Mouse (Mus musculus) myocyte (in vitro differentiated cells): ENCODE measurements around the gene Dnajc24. TPM values are rescaled to one million over a fixed set of nuclear protein-coding genes. Genes with fewer than 3 reads are reported as not detected.

Experiments
- H3K27me3 ChIP-seq: one replicate; pipeline ENCODE4 v1.6.1; 2011; ENCODE audit not compliant: control insufficient read depth, insufficient read depth, insufficient read length
- H3K36me3 ChIP-seq: one replicate; pipeline ENCODE4 v1.6.1; 2011; ENCODE audit not compliant: control insufficient read depth, insufficient read depth
- H3K4me2 ChIP-seq: one replicate; pipeline ENCODE4 v1.6.1; 2011; ENCODE audit warnings: low read depth, control low read depth
- H3K4me3 ChIP-seq: one replicate; pipeline ENCODE4 v1.5.1; 2011; ENCODE audit warnings: mild to moderate bottlenecking, control low read depth, moderate library complexity
- H3K79me2 ChIP-seq: one replicate; pipeline ENCODE4 v1.6.1; 2011; ENCODE audit not compliant: control insufficient read depth, insufficient read depth
- H3ac ChIP-seq: one replicate; pipeline ENCODE4 v1.6.1; 2011; ENCODE audit not compliant: control insufficient read depth, insufficient read length
- CEBPB ChIP-seq: IDR thresholded peaks from 2 replicates; pipeline ENCODE4 v1.6.1; 2011; ENCODE audit warnings: mild to moderate bottlenecking, moderate library complexity; ENCODE audit not compliant: poor library complexity, insufficient read depth, severe bottlenecking
- E2F4 ChIP-seq: IDR thresholded peaks from one replicate; pipeline ENCODE4 v1.6.1; 2011; ENCODE audit warnings: mild to moderate bottlenecking, control low read depth, moderate library complexity; ENCODE audit not compliant: insufficient read depth
- MAX ChIP-seq: IDR thresholded peaks from one replicate; pipeline ENCODE4 v1.6.1; 2011; ENCODE audit warnings: low read depth, mild to moderate bottlenecking, control low read depth
- MYOD1 ChIP-seq, 3 experiments: IDR thresholded peaks; one replicate each; pipeline ENCODE4 v1.6.1; 2011; ENCODE audit warnings: control low read depth in 2 of 3, low read depth in 2 of 3, mild to moderate bottlenecking in 2 of 3, moderate library complexity in 1 of 3; ENCODE audit not compliant: insufficient read length in 2 of 3, control insufficient read depth in 1 of 3
- MYOG ChIP-seq, 3 experiments: IDR thresholded peaks; one replicate each; pipeline ENCODE4 v1.6.1; 2011; ENCODE audit warnings: control low read depth in 2 of 3, low read depth in 2 of 3, mild to moderate bottlenecking in 2 of 3; ENCODE audit not compliant: insufficient read length in 2 of 3, control insufficient read depth in 1 of 3, insufficient read depth in 1 of 3
- POLR2A ChIP-seq: IDR thresholded peaks from one replicate; pipeline ENCODE4 v1.6.1; 2011; ENCODE audit warnings: low read depth, mild to moderate bottlenecking, control low read depth, moderate library complexity; ENCODE audit not compliant: insufficient read length
- POLR2AphosphoS2 ChIP-seq: IDR thresholded peaks from one replicate; pipeline ENCODE4 v1.6.1; 2011; ENCODE audit warnings: low read depth, control low read depth; ENCODE audit not compliant: insufficient read length
- REST ChIP-seq: IDR thresholded peaks from one replicate; pipeline ENCODE4 v1.6.1; 2011; ENCODE audit warnings: mild to moderate bottlenecking, control low read depth, moderate library complexity; ENCODE audit not compliant: insufficient read depth, insufficient read length
- SRF ChIP-seq: IDR thresholded peaks from one replicate; pipeline ENCODE4 v1.6.1; 2011; ENCODE audit warnings: low read depth; ENCODE audit not compliant: control insufficient read depth, insufficient read length
- TCF12 ChIP-seq: IDR thresholded peaks from one replicate; pipeline ENCODE4 v1.6.1; 2011; ENCODE audit warnings: mild to moderate bottlenecking, control low read depth; ENCODE audit not compliant: poor library complexity, insufficient read depth, severe bottlenecking
- TCF3 ChIP-seq: IDR thresholded peaks from one replicate; pipeline ENCODE4 v1.6.1; 2011; ENCODE audit warnings: low read depth, control low read depth; ENCODE audit not compliant: insufficient read length
- USF1 ChIP-seq: IDR thresholded peaks from one replicate; pipeline ENCODE4 v1.6.1; 2011; ENCODE audit warnings: low read depth, mild to moderate bottlenecking, control low read depth, moderate library complexity
- polyA plus RNA-seq: library from polyadenylated mRNA; unstranded; fragments of >200 nt; fragmentation: generic; extraction: Trizol; gene quantifications from one replicate; pipeline ENCODE4 v1.2.1, GENCODE M21; 2012; ENCODE audit warnings: missing spikeins

The Dnajc24 gene
- polyA plus RNA-seq, 1 experiment: 15.3 TPM

- H3ac ChIP-seq: no peak overlapping the region
- no peak overlapping the region for H3K4me2 ChIP-seq
- H3K4me3 ChIP-seq: no peak overlapping the region
- H3K79me2 ChIP-seq: no peaks in the 10 kb centered on the region
- peaks cover 7% of the 10 kb centered on the region for H3K36me3 ChIP-seq
- TF ChIP-seq CEBPB: no peak
- TF ChIP-seq POLR2A: no peak
- TF ChIP-seq REST: no peak
- TF ChIP-seq USF1: no peak
- no peak for TF ChIP-seq MAX
- no peak for TF ChIP-seq TCF12
- TF ChIP-seq POLR2AphosphoS2: no peak
- no peak for TF ChIP-seq TCF3
- no peak for TF ChIP-seq MYOG (IDR thresholded peaks at IDR 0.05; ENCODE audit: control insufficient read depth in 1 of 3, insufficient read depth in 1 of 3, insufficient read length in 2 of 3, low read depth in 2 of 3)
- no peak for TF ChIP-seq E2F4
- no peak for TF ChIP-seq MYOD1 (IDR thresholded peaks at IDR 0.05; ENCODE audit: control insufficient read depth in 1 of 3, insufficient read length in 2 of 3, low read depth in 2 of 3)
- no peak for TF ChIP-seq SRF
- H3K27me3 ChIP-seq: no peaks in the 10 kb centered on the region
These were observed 29.4 kb downstream of the Dnajc24 start for GRCm38 (mm10) chr2:105973941-105974340.

DNA sequence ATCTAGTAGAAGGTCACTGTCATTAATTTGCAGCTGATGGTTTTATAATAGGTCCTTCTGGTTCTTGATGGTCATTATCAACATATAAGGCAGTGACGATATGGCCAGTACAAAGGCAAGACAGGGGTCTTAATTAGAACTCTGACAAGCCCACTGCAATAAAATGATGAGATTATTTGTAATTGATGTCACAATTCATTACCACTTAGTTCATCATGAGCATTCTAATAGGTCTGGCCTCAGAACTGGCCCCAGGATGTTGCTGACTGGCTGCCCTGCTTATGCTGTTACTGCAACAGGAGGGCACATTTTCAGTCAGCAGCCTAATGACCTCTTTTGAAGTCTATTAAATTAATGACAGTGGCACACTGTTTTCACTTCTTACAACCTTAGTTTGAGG is 39.9 kb downstream of the Dnajc24 start:
- no peak overlapping the region for H3K4me3 ChIP-seq
- TF ChIP-seq TCF12 (no peak), POLR2A (no peak)
- H3K36me3 ChIP-seq: peaks cover 26% of the 10 kb centered on the region
- no peak overlapping the region for H3K4me2 ChIP-seq
- no peaks in the 10 kb centered on the region for H3K27me3 ChIP-seq
- no peak overlapping the region for H3ac ChIP-seq
- H3K79me2 ChIP-seq: no peaks in the 10 kb centered on the region

- Histone ChIP-seq H3ac (no peak overlapping the region), H3K79me2 (no peaks in the 10 kb centered on the region), H3K36me3 (peaks cover 3% of the 10 kb centered on the region), H3K4me3 (no peak overlapping the region), H3K27me3 (no peaks in the 10 kb centered on the region), H3K4me2 (no peak overlapping the region)
- no peak for TF ChIP-seq POLR2A
- no peak for TF ChIP-seq E2F4
- TF ChIP-seq MYOD1 (IDR thresholded peaks at IDR 0.05; ENCODE audit: control insufficient read depth in 1 of 3, insufficient read length in 2 of 3, low read depth in 2 of 3): no peak
- no peak for TF ChIP-seq MYOG (IDR thresholded peaks at IDR 0.05; ENCODE audit: control insufficient read depth in 1 of 3, insufficient read depth in 1 of 3, insufficient read length in 2 of 3, low read depth in 2 of 3)
- TF ChIP-seq SRF: no peak
- TF ChIP-seq REST: no peak
- TF ChIP-seq CEBPB: no peak
- TF ChIP-seq MAX: no peak
- no peak for TF ChIP-seq USF1
- no peak for TF ChIP-seq TCF12
- TF ChIP-seq TCF3: no peak
- TF ChIP-seq POLR2AphosphoS2: no peak
These were observed 49.5 kb downstream of the Dnajc24 start for GRCm38 (mm10) chr2:105953862-105954261.

- Histone ChIP-seq H3K79me2 (no peaks in the 10 kb centered on the region), H3K36me3 (no peaks in the 10 kb centered on the region), H3K4me3 (no peak overlapping the region), H3K27me3 (no peaks in the 10 kb centered on the region), H3ac (no peak overlapping the region), H3K4me2 (no peak overlapping the region)
- TF ChIP-seq TCF12: no peak
These were observed 51.9 kb downstream of the Dnajc24 start for GRCm38 (mm10) chr2:105951350-105951940.

- Histone ChIP-seq H3K4me3 (no peak overlapping the region), H3K36me3 (no peaks in the 10 kb centered on the region), H3K79me2 (no peaks in the 10 kb centered on the region), H3K27me3 (no peaks in the 10 kb centered on the region), H3ac (no peak overlapping the region), H3K4me2 (no peak overlapping the region)
- TF ChIP-seq E2F4 (no peak), SRF (no peak), MAX (no peak), TCF3 (no peak), CEBPB (no peak), POLR2AphosphoS2 (no peak), MYOD1 (IDR thresholded peaks at IDR 0.05; ENCODE audit: control insufficient read depth in 1 of 3, insufficient read length in 2 of 3, low read depth in 2 of 3) (no peak), TCF12 (no peak), POLR2A (no peak), REST (no peak), MYOG (IDR thresholded peaks at IDR 0.05; ENCODE audit: control insufficient read depth in 1 of 3, insufficient read depth in 1 of 3, insufficient read length in 2 of 3, low read depth in 2 of 3) (no peak), USF1 (no peak)
These were observed 53.2 kb downstream of the Dnajc24 start for GRCm38 (mm10) chr2:105950131-105950530.
